Mouse (Mus musculus) liver, embryonic 14.5 days (tissue): Measurements from ENCODE around the gene Trp63. TPM values are rescaled to one million over a fixed set of nuclear protein-coding genes. Genes with fewer than 3 reads are reported as not detected.

Experiments
- ATAC-seq: fragments of 200-750 bp; cut with Nextera tagmentation; 2 replicates; pipeline ENCODE4 v1.8.0; 2017; ENCODE audit warnings: moderate number of reproducible peaks, mild to moderate bottlenecking, moderate library complexity; ENCODE audit not compliant: insufficient read depth
- DNase-seq, 3 experiments: peaks; one replicate each; pipeline ENCODE4 v3.0.0-alpha.2; 2012 to 2013; ENCODE audit warnings: low read depth in 3 of 3, low spot score in 3 of 3
- H3K27ac ChIP-seq: fragments of 300-500 bp; sonication (generic); 2 replicates; pipeline ENCODE4 v1.5.1; 2014; ENCODE audit warnings: moderate library complexity, mild to moderate bottlenecking, control low read depth, inconsistent platforms
- H3K27me3 ChIP-seq: fragments of 300-500 bp; sonication (generic); 2 replicates; pipeline ENCODE4 v1.6.1; 2014; ENCODE audit warnings: mild to moderate bottlenecking, low read length, moderate library complexity; ENCODE audit not compliant: control insufficient read depth, insufficient read depth
- H3K36me3 ChIP-seq: fragments of 300-500 bp; sonication (generic); replicated peaks from 2 replicates; pipeline ENCODE4 v1.6.1; 2014; ENCODE audit warnings: low read depth; ENCODE audit not compliant: control insufficient read depth, insufficient read depth
- H3K4me1 ChIP-seq, 2 experiments: fragments of 200-500 bp in 1 of 2; fragments of 300-500 bp in 1 of 2; sonication (generic) in 1 of 2; replicated peaks; 2 replicates each; pipeline ENCODE4 v1.6.1; 2012 to 2014; ENCODE audit warnings: antibody characterized with exemption in 1 of 2, inconsistent platforms in 1 of 2, low read length in 1 of 2; ENCODE audit not compliant: control insufficient read depth in 2 of 2, insufficient read depth in 2 of 2
- H3K4me2 ChIP-seq: fragments of 300-500 bp; sonication (generic); 2 replicates; pipeline ENCODE4 v1.6.1; 2014; ENCODE audit warnings: low read depth, mild to moderate bottlenecking, control low read depth, moderate library complexity
- H3K4me3 ChIP-seq, 2 experiments: fragments of 200-500 bp in 1 of 2; fragments of 300-500 bp in 1 of 2; sonication (generic) in 1 of 2; 2 replicates each; pipeline ENCODE4 v1.5.1; 2012 to 2014; ENCODE audit warnings: low read depth in 2 of 2, low read length in 2 of 2, mild to moderate bottlenecking in 2 of 2, control low read depth in 1 of 2, inconsistent platforms in 1 of 2, moderate library complexity in 1 of 2; ENCODE audit not compliant: insufficient read depth in 1 of 2
- H3K9ac ChIP-seq: fragments of 300-500 bp; sonication (generic); replicated peaks from 2 replicates; pipeline ENCODE4 v1.6.1; 2014; ENCODE audit warnings: mild to moderate bottlenecking, control low read depth, moderate library complexity
- H3K9me3 ChIP-seq: fragments of 300-500 bp; sonication (generic); 2 replicates; pipeline ENCODE4 v1.6.1; 2016; ENCODE audit warnings: low read length, mixed read lengths; ENCODE audit not compliant: control insufficient read depth
- CTCF ChIP-seq: IDR thresholded peaks from 2 replicates; pipeline ENCODE4 v1.5.1; 2016; ENCODE audit warnings: antibody characterized with exemption, low read depth, control low read depth
- EP300 ChIP-seq: IDR thresholded peaks from 2 replicates; pipeline ENCODE4 v1.6.1; 2016; ENCODE audit warnings: antibody characterized with exemption, low read depth
- WGBS: fragments of 180-500 bp; shearing (Covaris S2); extraction: QIAGEN DNeasy Blood & Tissue Kit; methylation state at CpG from one replicate; pipeline ENCODE4 v1.1.7; 2014; ENCODE audit not compliant: insufficient replicate concordance; 5-methylcytosine and 5-hydroxymethylcytosine counted together
- polyA plus RNA-seq, 2 experiments: library from polyadenylated mRNA; depleted of rRNA in 1 of 2; stranded (reverse) in 1 of 2; unstranded in 1 of 2; fragments of >200 nt; fragmentation: Nextera tagmentation in 1 of 2; extraction: Ambion mirVana in 1 of 2; gene quantifications; 2 replicates each; pipeline versions ENCODE4 v1.2.1 to v1.2.3; 2012 to 2014

The Trp63 gene
- polyA plus RNA-seq, 2 experiments, result 0.02 TPM; not detected in 1

DNA sequence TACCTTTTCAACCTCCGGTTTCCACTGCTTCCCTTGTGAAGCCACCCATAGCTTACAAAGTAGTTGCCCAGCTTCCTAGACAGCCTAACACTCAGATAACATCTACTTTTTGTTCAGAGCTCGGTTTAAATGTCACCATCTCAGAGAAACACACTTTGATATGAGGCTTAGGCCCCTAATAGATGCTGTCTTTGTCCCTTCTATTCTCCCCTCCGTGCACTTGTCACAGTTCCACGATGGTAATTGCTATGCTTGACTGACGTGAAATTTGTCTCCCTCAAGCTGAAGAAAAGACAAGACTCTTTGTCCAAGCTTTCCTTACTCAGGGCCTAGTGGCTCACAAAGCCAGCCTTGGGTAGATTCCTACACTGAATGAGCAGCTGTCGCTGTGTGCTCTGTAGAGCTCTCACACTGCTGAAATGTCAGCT, 54.1 kb downstream of the Trp63 start:
- no peak overlapping the region for H3K27ac ChIP-seq
- H3K27me3 ChIP-seq, result no peaks in the 10 kb centered on the region
- no peak for TF ChIP-seq CTCF
- no peak for TF ChIP-seq EP300
- H3K36me3 ChIP-seq, result no peaks in the 10 kb centered on the region
- DNase-seq, result no peak
- H3K9ac ChIP-seq, result no peak overlapping the region
- H3K4me2 ChIP-seq, result no peak overlapping the region
- no peak for ATAC-seq
- 55% methylated on average over 6 of the region's 6 CpGs for WGBS
- no peaks in the 10 kb centered on the region for H3K4me1 ChIP-seq
- no peak overlapping the region for H3K4me3 ChIP-seq
- H3K9me3 ChIP-seq, result no peaks in the 10 kb centered on the region

DNA sequence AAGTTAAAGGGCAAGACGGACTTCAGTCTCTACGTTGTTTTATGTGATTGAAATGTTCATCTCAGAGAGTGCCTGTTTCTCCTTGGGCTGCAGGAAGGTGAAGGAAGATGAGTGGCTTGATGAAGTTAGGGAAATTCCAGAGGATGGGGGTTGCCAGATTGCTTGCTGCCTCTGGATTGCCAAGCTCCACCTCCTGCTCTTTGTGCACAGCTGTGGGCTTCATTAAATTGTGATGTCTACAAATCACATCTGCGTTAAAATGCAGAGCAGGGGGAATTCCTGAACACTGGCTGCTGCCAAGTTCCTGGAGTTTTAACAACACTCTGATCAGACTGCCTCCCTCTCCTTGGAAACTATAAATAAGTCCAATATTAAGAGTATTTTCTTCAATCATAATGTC, 63.2 kb downstream of the Trp63 start:
- no peak for TF ChIP-seq CTCF
- no peak for TF ChIP-seq EP300
- H3K27ac ChIP-seq, result no peak overlapping the region
- ATAC-seq (no peak), DNase-seq (no peak)
- no peak overlapping the region for H3K4me2 ChIP-seq
- no peaks in the 10 kb centered on the region for H3K9me3 ChIP-seq
- 45% methylated on average over 3 of the region's 3 CpGs for whole genome bisulfite sequencing
- no peaks in the 10 kb centered on the region for H3K4me1 ChIP-seq
- H3K9ac ChIP-seq, result no peak overlapping the region
- H3K36me3 ChIP-seq, result no peaks in the 10 kb centered on the region
- H3K4me3 ChIP-seq, result no peak overlapping the region
- no peaks in the 10 kb centered on the region for H3K27me3 ChIP-seq

DNA sequence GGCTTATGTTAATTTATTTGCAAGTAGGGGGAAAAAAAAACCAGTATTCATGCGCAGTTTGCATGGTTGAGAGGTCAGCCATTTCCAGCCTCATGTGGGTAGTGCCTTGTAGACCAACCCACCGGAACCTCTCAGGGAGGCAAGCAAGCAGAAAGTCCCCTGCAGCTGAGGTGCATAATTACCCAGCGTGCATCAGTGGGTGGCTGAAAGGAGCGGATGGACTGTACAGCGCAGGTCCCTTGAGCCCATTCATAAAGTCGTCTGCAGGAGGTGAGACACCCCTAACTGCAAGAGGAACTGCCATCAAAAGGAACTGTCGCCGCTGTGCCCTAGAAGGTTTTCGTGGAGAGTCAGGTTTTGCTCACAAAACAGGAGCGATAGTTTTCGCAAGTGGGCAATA, 68.3 kb downstream of the Trp63 start:
- Histone ChIP-seq H3K4me3 (no peak overlapping the region), H3K27me3 (no peaks in the 10 kb centered on the region), H3K27ac (no peak overlapping the region), H3K9me3 (no peaks in the 10 kb centered on the region), H3K4me2 (no peak overlapping the region), H3K4me1 (no peaks in the 10 kb centered on the region), H3K9ac (no peak overlapping the region), H3K36me3 (no peaks in the 10 kb centered on the region)
- WGBS, result 74% methylated on average over 11 of the region's 11 CpGs
- DNase-seq, result no peak
- no peak for ATAC-seq
- TF ChIP-seq EP300 (no peak), CTCF (no peak)

DNA sequence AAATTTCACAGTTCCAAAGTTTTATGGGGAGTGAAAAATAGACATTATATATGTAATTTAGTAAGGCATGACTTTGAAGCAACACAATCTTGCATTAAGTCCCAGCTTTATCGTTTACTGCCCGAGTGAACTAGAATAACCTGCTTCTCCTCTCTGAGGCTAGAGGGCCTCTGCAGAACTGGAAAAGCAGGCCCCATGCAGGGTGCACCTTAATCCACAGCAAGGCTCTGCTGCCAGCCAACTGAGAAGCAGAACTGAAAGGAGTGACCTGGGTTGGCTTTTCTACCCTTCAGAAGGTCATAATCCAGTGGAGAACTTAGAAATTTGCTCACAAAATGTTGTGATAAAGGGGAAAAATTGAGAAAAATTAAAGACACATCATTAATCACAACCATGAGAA, 74.5 kb downstream of the Trp63 start:
- DNase-seq (no peak), ATAC-seq (no peak)
- Histone ChIP-seq H3K9me3 (no peaks in the 10 kb centered on the region), H3K27ac (no peak overlapping the region), H3K4me2 (no peak overlapping the region), H3K4me1 (no peaks in the 10 kb centered on the region), H3K4me3 (no peak overlapping the region), H3K27me3 (no peaks in the 10 kb centered on the region), H3K9ac (no peak overlapping the region), H3K36me3 (no peaks in the 10 kb centered on the region)
- no peak for TF ChIP-seq CTCF
- TF ChIP-seq EP300, result no peak
- WGBS, result 68% methylated on average over 2 of the region's 2 CpGs

DNA sequence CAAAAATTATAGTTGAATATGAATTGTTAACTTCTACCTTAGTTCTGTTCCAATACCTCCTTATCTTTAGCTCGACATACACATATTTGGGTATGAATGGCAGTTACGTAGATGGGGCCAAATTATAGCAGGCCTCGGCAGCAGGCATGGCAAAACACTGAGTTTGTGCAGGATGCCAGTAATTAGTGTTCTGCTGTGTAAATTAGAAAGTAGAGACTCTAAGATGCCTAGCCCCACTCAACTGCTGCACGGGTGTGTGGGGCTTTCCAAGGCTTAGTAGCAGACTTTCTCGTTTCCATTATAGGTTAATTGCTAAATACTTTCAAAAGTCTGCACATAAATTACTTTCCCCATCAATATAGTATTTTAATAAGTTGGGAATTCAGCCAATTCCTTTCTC, 82.0 kb downstream of the Trp63 start:
- Histone ChIP-seq H3K36me3 (no peaks in the 10 kb centered on the region), H3K9me3 (no peaks in the 10 kb centered on the region), H3K9ac (no peak overlapping the region), H3K27ac (no peak overlapping the region), H3K4me3 (no peak overlapping the region), H3K4me2 (no peak overlapping the region), H3K4me1 (no peaks in the 10 kb centered on the region), H3K27me3 (no peaks in the 10 kb centered on the region)
- WGBS, result 60% methylated on average over 5 of the region's 5 CpGs
- no peak for DNase-seq
- no peak for ATAC-seq
- no peak for TF ChIP-seq CTCF
- TF ChIP-seq EP300, result no peak
